Mouse (Mus musculus) spleen, embryonic (tissue): Measurements from ENCODE around the gene Npl.

Experiments
- CTCF ChIA-PET: fragments of 350-600 bp; sonication (Branson Sonifier 250); formaldehyde crosslinking; loops from one replicate; lab custom pipeline; 2022; lab: Charles Lee

Gene Npl

GRCm38 (mm10) chr1:153549536-153550199, at the start of gene Npl:
Gene Npl, minus strand, starts transcription at chr1:153550045.
- CTCF ChIA-PET, result no interaction called here

- CTCF ChIA-PET, result no interaction called here
Measured at GRCm38 (mm10) chr1:153599302-153600045, 49.6 kb upstream of the Npl start.

GRCm38 (mm10) chr1:153598773-153599172, 48.9 kb upstream of the Npl start:
- CTCF ChIA-PET, result no interaction called here

- CTCF ChIA-PET, result interaction anchor here (0.7 kb wide), 1 partner anchor 1177 kb away, joined by 16 read pairs; no protein-coding TSS in a partner anchor
Measured at GRCm38 (mm10) chr1:153593678-153594077, 43.8 kb upstream of the Npl start.

GRCm38 (mm10) chr1:153590176-153590734, 40.4 kb upstream of the Npl start:
- CTCF ChIA-PET, result no interaction called here

GRCm38 (mm10) chr1:153587956-153588355, 38.1 kb upstream of the Npl start:
- CTCF ChIA-PET, result no interaction called here

GRCm38 (mm10) chr1:153586826-153587225, 37.0 kb upstream of the Npl start:
- CTCF ChIA-PET, result no interaction called here

GRCm38 (mm10) chr1:153585752-153586151, 35.9 kb upstream of the Npl start:
- CTCF ChIA-PET, result no interaction called here

- CTCF ChIA-PET, result no interaction called here
Measured at GRCm38 (mm10) chr1:153583189-153583588, 33.3 kb upstream of the Npl start.

GRCm38 (mm10) chr1:153574730-153575129, 24.9 kb upstream of the Npl start:
- CTCF ChIA-PET, result no interaction called here

GRCm38 (mm10) chr1:153572271-153573043, 22.6 kb upstream of the Npl start:
- CTCF ChIA-PET, result no interaction called here

- CTCF ChIA-PET, result no interaction called here
Measured at GRCm38 (mm10) chr1:153565701-153566100, 15.9 kb upstream of the Npl start.

GRCm38 (mm10) chr1:153564701-153565100, 14.9 kb upstream of the Npl start:
- CTCF ChIA-PET, result interaction anchor here (0.8 kb wide), 1 partner anchor 1155 kb away, joined by 14 read pairs; no protein-coding TSS in a partner anchor

GRCm38 (mm10) chr1:153563675-153564074, 13.8 kb upstream of the Npl start:
- CTCF ChIA-PET, result no interaction called here

- CTCF ChIA-PET, result no interaction called here
Measured at GRCm38 (mm10) chr1:153560805-153561204, 11.0 kb upstream of the Npl start.

GRCm38 (mm10) chr1:153559701-153560100, 9.9 kb upstream of the Npl start:
- CTCF ChIA-PET, result interaction anchor here (0.7 kb wide), 1 partner anchor 318 kb away, joined by 9 read pairs; no protein-coding TSS in a partner anchor

GRCm38 (mm10) chr1:153559126-153559647, 9.3 kb upstream of the Npl start:
- CTCF ChIA-PET, result interaction anchor here (0.6 to 0.7 kb wide), 3 partner anchors 199 to 1599 kb away, joined by 3 to 9 read pairs (median 7); no protein-coding TSS in a partner anchor

- CTCF ChIA-PET, result interaction anchor here (0.8 kb wide), 1 partner anchor 1249 kb away, joined by 7 read pairs; no protein-coding TSS in a partner anchor
Measured at GRCm38 (mm10) chr1:153556896-153557295, 7.1 kb upstream of the Npl start.

GRCm38 (mm10) chr1:153556202-153556601, 6.4 kb upstream of the Npl start:
- CTCF ChIA-PET, result no interaction called here

- CTCF ChIA-PET, result interaction anchor here (0.6 kb wide), 1 partner anchor 1780 kb away, joined by 4 read pairs; no protein-coding TSS in a partner anchor
Measured at GRCm38 (mm10) chr1:153550814-153551213, 969 bp upstream of the Npl start.

- CTCF ChIA-PET, result no interaction called here
Measured at GRCm38 (mm10) chr1:153547555-153547954, 2.3 kb downstream of the Npl start.
